ENCODE assay signal across 11 mouse cellular contexts in genomic region chr11:97314110-97314509, GRCm38 (mm10). TPM values are rescaled to one million over a fixed set of nuclear protein-coding genes. Genes with fewer than 3 reads are reported as not detected.
DNase-seq lines count a peak whose midpoint lies in the region; ATAC-seq and TF ChIP-seq lines count a peak whose summit lies in the region.
"Had no signal": no experiment of that assay in that cellular context is flagged by ENCODE, and none has a peak within 500 bp of the region (broad histone marks: within the 10 kb centered on the region; RNA-seq: fewer than 3 reads in every experiment).

No protein-coding gene starts in this region.

- TF ChIP-seq CTCF in kidney, postnatal 0 days (IDR thresholded peaks at IDR 0.05; ENCODE audit: low read depth), result peak; percentile 47

- no peaks in the 10 kb centered on the region for H3K9me3 ChIP-seq in kidney, postnatal 0 days (replicated peaks; ENCODE audit: low read length)
- H3K9me3 ChIP-seq in limb, embryonic 10.5 days (replicated peaks), result no peaks in the 10 kb centered on the region

- no peak overlapping the region for H3K9ac ChIP-seq in kidney, postnatal 0 days (ENCODE audit: low read depth, low read length)

- DNase-seq in cerebellum, adult 11-12 months, result peak; percentile 41
- DNase-seq in cerebellum, adult 8-10 months, result no peak
- DNase-seq in kidney, postnatal 0 days (ENCODE audit: low spot score), result no peak
- DNase-seq in kidney, adult 8-10 months, result no peak
- DNase-seq in CD4-positive helper T cell, adult 2 months (ENCODE audit: low read depth, low spot score), result peak; percentile 23
- peak; percentile 48 for DNase-seq in c-Kit-positive CD71-positive TER-119-negative erythroid progenitor cells, embryonic 14.5 days (ENCODE audit: low read depth)
- DNase-seq in limb, embryonic 10.5 days (ENCODE audit: low spot score), result no peak
- DNase-seq in urinary bladder, postnatal 10 days (ENCODE audit: low spot score), result no peak
- DNase-seq: layer of hippocampus, postnatal 36 days had no signal

- no peaks in the 10 kb centered on the region for H3K27me3 ChIP-seq in kidney, postnatal 0 days (ENCODE audit: insufficient read depth, low read length)
- H3K27me3 ChIP-seq in limb, embryonic 10.5 days (ENCODE audit: low read depth, poor library complexity, severe bottlenecking), result peaks cover 18% of the 10 kb centered on the region

- H3K36me3 ChIP-seq in kidney, postnatal 0 days (ENCODE audit: insufficient read depth, low read length), result no peaks in the 10 kb centered on the region
- H3K36me3 ChIP-seq in limb, embryonic 10.5 days, result peaks cover 16% of the 10 kb centered on the region

- 96% methylated on average over 3 of the region's 3 CpGs for whole genome bisulfite sequencing in kidney, postnatal 0 days
- WGBS in limb, embryonic 10.5 days, result 91% methylated on average over 3 of the region's 3 CpGs

- H3K27ac ChIP-seq in kidney, postnatal 0 days, result no peak overlapping the region
- H3K27ac ChIP-seq in limb, embryonic 10.5 days, result no peak overlapping the region

- no peak for ATAC-seq in kidney, postnatal 0 days (replicated peaks; ENCODE audit: low FRiP score, low read depth)
- ATAC-seq: midbrain, embryonic 16.5 days had no signal

- H3K4me3 ChIP-seq in kidney, postnatal 0 days (replicated peaks; ENCODE audit: low read depth, low read length), result no peak overlapping the region
- no peak overlapping the region for H3K4me3 ChIP-seq in limb, embryonic 10.5 days

- H3K4me2 ChIP-seq in kidney, postnatal 0 days (ENCODE audit: low read length), result no peak overlapping the region

- H3K4me1 ChIP-seq in kidney, postnatal 0 days (replicated peaks; ENCODE audit: insufficient read depth, low read length), result 0 out of 2 replicates have a peak, but pooled peaks cover 4% of the 10 kb centered on the region
- H3K4me1 ChIP-seq in limb, embryonic 10.5 days, result peaks cover 32% of the 10 kb centered on the region

RNA-seq across cellular contexts. Expression of gene Mrpl45, which starts 1.4 kb away (rescaled TPM):
- polyA plus RNA-seq in kidney, postnatal 0 days (2015; fragmentation: Nextera tagmentation; extraction: Ambion mirVana), result 54.3 and 56.9 TPM in 2 replicates
- polyA plus RNA-seq in limb, embryonic 10.5 days (2016; fragmentation: Nextera tagmentation; extraction: Ambion mirVana), result 64.9 and 66.1 TPM in 2 replicates

RNA-seq across cellular contexts. Expression of gene Npepps, which starts 33.7 kb away (rescaled TPM):
- polyA plus RNA-seq in kidney, postnatal 0 days (2015; fragmentation: Nextera tagmentation; extraction: Ambion mirVana), result 46.5 TPM in 2 replicates
- polyA plus RNA-seq in limb, embryonic 10.5 days (2016; fragmentation: Nextera tagmentation; extraction: Ambion mirVana), result 61.6 and 70.5 TPM in 2 replicates

RNA-seq across cellular contexts. Expression of gene Gpr179, which starts 37.8 kb away (rescaled TPM):
- 0.05 and 0.06 TPM in 2 replicates for polyA plus RNA-seq in kidney, postnatal 0 days (2015; fragmentation: Nextera tagmentation; extraction: Ambion mirVana)
- polyA plus RNA-seq in limb, embryonic 10.5 days (2016; fragmentation: Nextera tagmentation; extraction: Ambion mirVana), result 0.10 and 0.11 TPM in 2 replicates
- polyA plus RNA-seq: liver, embryonic 16.5 days had no signal

RNA-seq across cellular contexts. Expression of gene Socs7, which starts 48.2 kb away (rescaled TPM):
- polyA plus RNA-seq in kidney, postnatal 0 days (2015; fragmentation: Nextera tagmentation; extraction: Ambion mirVana), result 2.4 and 2.6 TPM in 2 replicates
- 3.5 and 4.4 TPM in 2 replicates for polyA plus RNA-seq in limb, embryonic 10.5 days (2016; fragmentation: Nextera tagmentation; extraction: Ambion mirVana)

Comparison
In these comparisons a context has a peak if more than half of its experiments do, and no peak if none do; other contexts are left out.
1. DNase-seq: peak in cerebellum, adult 11-12 months (single experiment), CD4-positive helper T cell, adult 2 months (single experiment) and c-Kit-positive CD71-positive TER-119-negative erythroid progenitor cells, embryonic 14.5 days (single experiment); none in cerebellum, adult 8-10 months (single experiment), kidney, postnatal 0 days (single experiment), kidney, adult 8-10 months (0 of 2), limb, embryonic 10.5 days (single experiment) and urinary bladder, postnatal 10 days (single experiment).